Mouse (Mus musculus) layer of hippocampus, adult 11-12 months (tissue): ENCODE results near the gene F5.

ENCODE experiments used
- DNase-seq: peaks from one replicate; pipeline ENCODE4 v3.0.0; 2022; ENCODE audit warnings: low spot score

F5 gene

GRCm38 (mm10) chr1:164235078-164235477, 83.4 kb downstream of the F5 start:
- DNase-seq: no peak

DNA sequence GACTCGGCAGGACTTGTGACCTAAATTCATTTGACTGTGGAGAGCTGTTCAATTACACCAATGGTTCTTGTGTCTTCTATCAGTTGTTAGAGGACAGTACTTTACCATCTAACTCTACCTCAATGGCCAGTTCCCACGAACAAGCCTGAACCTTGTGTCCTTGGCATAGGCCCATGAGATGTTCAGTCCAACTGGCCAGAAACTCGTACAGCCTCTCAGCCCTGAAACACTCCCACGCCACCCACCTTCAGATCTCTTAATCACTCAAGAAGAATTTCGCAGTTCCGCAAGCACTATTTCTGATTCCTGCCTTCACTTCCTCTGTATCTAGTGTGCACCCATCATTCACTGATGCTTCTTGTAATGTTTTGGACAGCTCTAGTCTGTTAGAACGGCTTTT, 84.4 kb downstream of the F5 start:
- DNase-seq: no peak

DNA sequence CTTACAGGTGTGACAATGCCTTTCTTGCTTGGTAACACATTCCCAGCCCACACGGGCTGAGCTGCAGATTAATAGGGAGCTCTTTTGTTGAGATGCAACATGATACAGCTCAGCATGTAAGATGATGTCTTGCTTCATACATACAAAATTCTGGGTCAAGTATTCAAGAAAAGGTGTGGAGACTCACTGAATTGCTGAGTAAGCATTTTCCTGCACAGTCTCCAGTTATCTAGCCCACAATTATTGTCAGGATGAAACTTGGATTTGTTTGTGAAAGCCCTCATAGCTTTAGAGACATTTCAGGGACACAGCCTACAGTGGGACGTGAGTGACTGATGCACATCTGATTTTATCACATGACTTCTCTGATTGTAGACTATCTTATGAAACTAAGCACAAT, 89.9 kb downstream of the F5 start:
- DNase-seq: no peak

GRCm38 (mm10) chr1:164242809-164243208, 91.2 kb downstream of the F5 start:
- no peak for DNase-seq

DNA sequence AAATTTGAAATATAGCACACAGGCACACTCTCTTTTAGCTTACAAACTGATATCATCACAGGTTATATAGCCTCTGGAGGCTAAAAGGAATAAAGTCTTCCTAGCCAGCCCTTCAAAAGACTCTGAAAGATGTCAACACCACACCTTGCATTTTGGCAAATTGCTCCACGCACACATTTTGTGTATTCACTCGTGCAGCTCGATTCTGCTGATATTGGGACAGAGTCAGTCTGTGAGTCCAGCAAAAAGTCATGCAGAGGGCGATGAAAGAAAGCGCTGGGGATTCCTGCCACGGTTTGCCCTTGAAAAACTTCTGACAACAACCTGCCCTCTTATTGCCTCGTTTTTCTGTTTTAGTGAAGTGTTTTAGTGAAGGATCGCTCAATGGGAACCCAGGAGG, 95.8 kb downstream of the F5 start:
- DNase-seq: no peak

DNA sequence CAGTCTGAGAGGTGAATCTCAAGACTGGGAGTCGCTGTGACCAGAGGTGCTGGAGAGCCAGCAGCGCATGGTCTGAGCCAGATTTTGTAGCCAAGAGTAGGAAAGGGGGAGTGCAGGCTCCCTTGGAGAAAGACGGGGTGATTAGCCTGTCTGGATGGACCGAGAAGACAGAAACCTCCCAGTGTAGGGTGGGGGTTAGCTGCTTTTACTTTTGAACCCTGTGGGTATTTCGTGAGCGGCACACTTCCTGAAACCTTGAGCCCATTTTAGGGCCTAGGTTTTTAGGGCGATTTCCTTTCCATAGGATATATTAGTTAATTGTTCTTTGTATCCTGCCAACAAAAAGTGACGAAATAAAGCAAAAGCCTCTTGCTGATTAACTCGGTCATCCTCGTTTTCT, 96.3 kb downstream of the F5 start:
- DNase-seq: no peak

DNA sequence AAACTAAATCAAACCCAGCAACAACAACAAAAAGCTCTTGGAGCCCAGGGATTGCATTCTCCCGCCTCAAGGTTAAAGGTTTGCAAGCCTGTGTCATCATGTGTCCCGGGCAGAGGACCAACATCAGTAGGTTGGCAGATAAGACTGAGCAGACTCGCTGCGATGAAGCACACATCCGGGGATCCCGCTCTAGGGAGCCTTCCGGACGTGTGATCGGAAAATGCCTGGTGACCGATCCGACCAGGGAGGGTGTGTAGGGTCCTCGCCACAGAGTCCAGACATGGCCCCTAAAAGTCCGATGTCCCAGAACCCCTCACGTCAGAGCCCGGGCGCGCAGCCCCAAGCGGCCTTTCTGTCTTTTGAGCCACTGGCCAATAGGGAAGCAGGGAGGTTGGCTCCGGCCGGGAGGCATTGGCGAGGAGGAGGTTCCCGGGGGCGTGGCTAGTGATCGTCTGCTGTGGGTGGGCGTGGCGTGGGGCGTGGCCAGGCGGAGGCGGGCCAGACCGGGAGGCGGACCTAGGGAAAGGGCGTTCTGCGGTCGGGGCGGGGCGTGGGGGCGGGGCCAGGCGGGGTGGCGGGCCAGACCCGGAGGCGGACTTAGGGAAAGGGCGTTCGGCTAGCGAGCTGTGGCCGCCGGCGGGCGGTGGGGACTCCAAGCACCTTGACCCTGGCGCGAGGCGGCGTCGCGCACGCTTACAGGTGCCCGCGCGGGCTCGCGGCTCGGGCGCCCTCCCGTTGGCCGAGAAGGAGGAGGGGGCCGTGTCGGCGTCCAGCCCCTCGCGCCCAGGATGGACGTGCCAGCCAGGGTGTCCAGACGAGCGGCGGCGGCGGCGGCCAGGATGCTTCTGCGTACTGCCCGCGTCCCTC, 97.1 kb downstream of the F5 start, which contains the start of gene Slc19a2:
TSS of gene Slc19a2 (plus strand) at position 582 of the 867 bp plus-strand sequence.
- peak; percentile 98 for DNase-seq

DNA sequence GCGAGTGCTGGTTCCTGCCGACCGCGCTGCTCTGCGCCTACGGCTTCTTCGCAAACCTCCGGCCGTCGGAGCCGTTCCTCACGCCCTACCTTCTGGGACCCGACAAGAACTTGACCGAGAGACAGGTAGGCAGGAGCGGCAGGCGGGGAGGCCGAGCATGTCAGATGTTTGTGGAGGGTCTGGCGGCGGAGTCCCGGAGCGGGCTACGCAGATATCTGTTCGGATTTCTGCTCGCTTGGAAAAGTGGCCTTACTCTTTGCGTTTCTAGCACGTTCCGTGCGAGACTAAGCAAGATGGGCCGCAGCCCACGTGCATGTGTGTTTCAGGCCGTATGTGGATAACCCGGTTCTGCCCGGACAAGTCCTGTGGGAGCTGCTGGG, 97.7 kb downstream of the F5 start:
- DNase-seq: no peak

DNA sequence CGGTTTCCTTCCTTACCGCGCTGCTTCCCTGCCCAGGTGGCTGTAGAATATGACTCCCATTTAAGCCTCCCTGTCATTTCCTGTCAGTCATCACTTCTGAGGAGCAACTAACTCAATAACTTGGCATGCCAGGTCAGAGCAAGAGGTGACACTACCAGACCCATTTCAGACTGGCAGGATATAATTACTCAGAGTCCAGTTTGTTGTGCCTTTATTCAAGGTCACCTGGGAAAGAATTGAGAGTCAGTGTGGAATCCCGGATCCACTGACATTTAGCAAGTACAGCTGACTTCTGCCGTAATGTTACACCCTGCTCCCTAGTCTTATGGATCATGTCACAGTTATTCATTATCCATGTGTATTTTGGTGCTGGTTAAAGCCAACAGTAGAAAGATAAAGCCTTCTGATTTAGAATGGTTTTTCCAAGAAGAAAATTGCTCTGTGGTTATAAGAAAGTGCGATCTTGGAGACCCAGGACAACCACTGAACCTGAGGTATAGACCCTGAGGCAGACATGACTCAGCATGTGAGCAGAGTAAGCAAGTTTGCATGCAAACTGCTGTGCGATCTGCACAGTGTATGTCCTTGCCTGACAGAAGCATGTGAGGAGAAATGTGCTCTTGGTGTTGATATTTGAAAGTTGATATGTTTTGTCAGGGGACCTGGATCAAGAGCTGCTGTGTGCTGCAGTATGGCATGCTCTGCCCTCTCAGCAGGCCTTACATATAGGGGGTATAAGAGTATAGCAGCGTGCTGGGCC, 98.9 kb downstream of the F5 start:
- DNase-seq: no peak

DNA sequence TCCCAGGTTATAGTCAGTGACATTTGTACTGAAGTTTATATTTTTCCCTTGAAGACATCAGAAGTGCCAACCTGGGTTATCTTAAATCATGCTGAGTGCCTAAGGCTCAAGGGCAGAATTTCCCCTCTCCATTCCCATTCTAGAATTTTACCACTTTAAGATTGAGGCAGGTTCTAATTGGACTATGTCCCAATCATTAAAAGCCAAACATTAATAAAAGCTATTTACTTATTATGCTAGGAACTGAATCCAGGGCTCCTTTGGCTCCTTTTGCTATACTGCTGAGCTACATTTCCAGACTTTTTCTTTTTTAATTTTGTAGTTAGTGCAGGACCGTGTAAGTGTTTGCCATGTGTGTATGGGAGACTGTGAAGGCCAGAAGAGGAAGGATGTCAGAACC, 99.8 kb downstream of the F5 start:
- DNase-seq: no peak

- DNase-seq: no peak
Observed at GRCm38 (mm10) chr1:164252551-164252950, 100.9 kb downstream of the F5 start.

DNA sequence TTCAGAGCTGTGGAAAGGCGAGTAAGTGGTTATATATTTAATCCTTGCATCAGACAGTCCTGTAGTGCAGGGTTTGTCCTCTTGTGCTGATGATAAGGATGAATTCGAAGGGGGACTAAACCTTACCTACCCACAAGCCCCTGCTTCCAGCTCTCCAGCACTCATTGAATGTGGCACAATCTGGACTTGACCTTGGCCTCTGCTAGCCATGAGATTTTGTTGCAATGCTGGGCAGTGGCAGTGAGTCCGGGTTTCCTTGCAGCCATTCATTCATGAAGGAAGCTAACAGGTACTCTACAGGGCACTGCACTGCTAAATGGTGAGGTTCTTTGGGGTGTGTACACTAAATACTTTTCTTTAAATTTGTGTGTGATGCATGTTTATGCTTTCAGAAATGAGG, 103.2 kb downstream of the F5 start:
- DNase-seq: no peak

DNA sequence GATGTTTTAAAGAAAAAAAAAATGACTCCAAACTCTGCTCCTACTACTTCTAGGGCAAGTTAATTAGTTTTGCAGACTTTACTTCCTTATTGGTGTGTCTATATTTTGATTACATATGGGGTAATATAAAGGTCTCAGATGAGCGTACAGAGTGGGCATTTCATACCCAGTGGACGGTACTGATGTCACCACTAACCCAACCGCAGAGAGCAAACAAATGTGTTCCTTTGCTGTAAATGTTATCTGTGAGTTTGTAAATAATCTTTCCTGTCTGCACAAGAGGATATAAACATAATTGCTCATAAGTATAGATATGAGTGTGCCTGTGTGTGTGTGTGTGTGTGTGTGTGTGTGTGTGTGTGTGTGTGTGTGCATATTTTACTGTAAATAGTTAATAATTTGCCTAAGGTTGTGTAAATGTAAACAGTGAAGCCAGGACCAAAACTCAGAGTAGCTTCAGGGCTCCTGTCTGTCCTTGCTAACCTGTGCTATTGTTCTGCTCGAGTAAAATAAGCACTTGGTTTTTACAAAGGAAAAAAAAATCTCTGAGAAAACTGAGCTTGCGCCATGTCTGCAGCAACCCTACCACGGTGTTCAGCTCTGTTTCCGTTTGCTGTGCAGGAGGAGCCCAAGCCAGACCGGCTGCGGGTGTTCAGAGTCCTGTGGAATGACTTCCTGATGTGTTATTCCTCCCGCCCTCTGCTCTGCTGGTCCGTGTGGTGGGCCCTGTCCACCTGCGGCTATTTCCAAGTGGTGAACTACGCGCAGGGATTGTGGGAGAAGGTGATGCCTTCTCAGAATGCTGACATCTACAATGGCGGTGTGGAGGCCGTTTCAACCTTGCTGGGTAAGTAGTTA, 108.8 kb downstream of the F5 start:
- DNase-seq: no peak

GRCm38 (mm10) chr1:164261553-164261952, 109.9 kb downstream of the F5 start:
- DNase-seq: peak; percentile 47
